Mouse (Mus musculus) hindbrain, embryonic 14.5 days (tissue): ENCODE results near the gene Lhx1. TPM values are rescaled to one million over a fixed set of nuclear protein-coding genes. Genes with fewer than 3 reads are reported as not detected.

Experiments
- ATAC-seq: fragments of 200-750 bp; cut with Nextera tagmentation; 2 replicates; pipeline ENCODE4 v1.8.0; 2017; ENCODE audit warnings: moderate number of reproducible peaks, mild to moderate bottlenecking, moderate TSS enrichment, moderate library complexity; ENCODE audit not compliant: low FRiP score
- DNase-seq: peaks from one replicate; pipeline ENCODE4 v3.0.0-alpha.2; 2015; ENCODE audit warnings: low spot score
- H3K27ac ChIP-seq: fragments of 300-500 bp; sonication (generic); 2 replicates; pipeline ENCODE4 v1.5.1; 2014; ENCODE audit warnings: mild to moderate bottlenecking, moderate library complexity
- H3K27me3 ChIP-seq: fragments of 300-500 bp; sonication (generic); 2 replicates; pipeline ENCODE4 v1.6.1; 2014; ENCODE audit warnings: mild to moderate bottlenecking, low read length, mixed read lengths; ENCODE audit not compliant: control insufficient read depth, insufficient read depth
- H3K36me3 ChIP-seq: fragments of 300-500 bp; sonication (generic); replicated peaks from 2 replicates; pipeline ENCODE4 v1.6.1; 2014; ENCODE audit not compliant: control insufficient read depth, insufficient read depth
- H3K4me1 ChIP-seq: fragments of 300-500 bp; sonication (generic); replicated peaks from 2 replicates; pipeline ENCODE4 v1.6.1; 2014; ENCODE audit warnings: antibody characterized with exemption, low read length, mixed read lengths; ENCODE audit not compliant: control insufficient read depth, insufficient read depth
- H3K4me2 ChIP-seq: fragments of 300-500 bp; sonication (generic); replicated peaks from 2 replicates; pipeline ENCODE4 v1.6.1; 2014; ENCODE audit warnings: mild to moderate bottlenecking, moderate library complexity
- H3K4me3 ChIP-seq: fragments of 300-500 bp; sonication (generic); replicated peaks from 2 replicates; pipeline ENCODE4 v1.5.1; 2014; ENCODE audit warnings: mild to moderate bottlenecking, low read length
- H3K9ac ChIP-seq: fragments of 300-500 bp; sonication (generic); 2 replicates; pipeline ENCODE4 v1.6.1; 2014
- H3K9me3 ChIP-seq: fragments of 300-500 bp; sonication (generic); 2 replicates; pipeline ENCODE4 v1.6.1; 2016; ENCODE audit warnings: low read length; ENCODE audit not compliant: control insufficient read depth
- WGBS: fragments of 180-500 bp; shearing (Covaris S2); extraction: QIAGEN DNeasy Blood & Tissue Kit; methylation state at CpG from one replicate; pipeline ENCODE4 v1.1.7; 2014; 5-methylcytosine and 5-hydroxymethylcytosine counted together
- polyA plus RNA-seq: library from polyadenylated mRNA; unstranded; fragments of >200 nt; fragmentation: Nextera tagmentation; extraction: Ambion mirVana; gene quantifications from 2 replicates; pipeline ENCODE4 v1.2.1, GENCODE M21; 2014

Lhx1 gene
- polyA plus RNA-seq, 1 experiment from 2014 or later = 43.2 TPM

GRCm38 (mm10) chr11:84516501-84517240 is 8.7 kb downstream of the Lhx1 start:
- H3K27ac ChIP-seq = peak overlapping the region; percentile 93
- peak overlapping the region; percentile 79 for H3K9ac ChIP-seq
- DNase-seq (no peak), ATAC-seq (no peak)
- H3K9me3 ChIP-seq = no peaks in the 10 kb centered on the region
- peak overlapping the region; percentile 31 for H3K4me3 ChIP-seq
- 8% methylated on average over 14 of the region's 14 CpGs for WGBS
- H3K36me3 ChIP-seq = peaks cover 20% of the 10 kb centered on the region
- H3K4me2 ChIP-seq = peak overlapping the region; percentile 70
- H3K4me1 ChIP-seq = peaks cover 18% of the 10 kb centered on the region
- peaks cover 70% of the 10 kb centered on the region for H3K27me3 ChIP-seq

GRCm38 (mm10) chr11:84513171-84514116 is 11.9 kb downstream of the Lhx1 start, which contains the start of gene Aatf:
Aatf (minus strand) TSS chr11:84513522.
- Histone ChIP-seq H3K27me3 (peaks cover 39% of the 10 kb centered on the region), H3K4me2 (peak within 1 kb of the TSS; percentile 70), H3K9me3 (no peaks in the 10 kb centered on the region), H3K36me3 (peaks cover 24% of the 10 kb centered on the region), H3K4me3 (peak within 1 kb of the TSS; percentile 69), H3K4me1 (peaks cover 18% of the 10 kb centered on the region), H3K27ac (peak within 1 kb of the TSS; percentile 93), H3K9ac (peak within 1 kb of the TSS; percentile 79)
- peak; percentile 99 for DNase-seq
- under 1% methylated on average over 80 of the region's 80 CpGs for WGBS
- peak; percentile 98 for ATAC-seq

GRCm38 (mm10) chr11:84512031-84512430 is 13.3 kb downstream of the Lhx1 start:
- Histone ChIP-seq H3K4me3 (peak overlapping the region; percentile 69; the same call in 1 of the 2 replicates), H3K27ac (no peak overlapping the region), H3K27me3 (peaks cover 28% of the 10 kb centered on the region), H3K4me1 (peaks cover 18% of the 10 kb centered on the region), H3K4me2 (peak overlapping the region; percentile 70), H3K36me3 (peaks cover 27% of the 10 kb centered on the region), H3K9me3 (no peaks in the 10 kb centered on the region), H3K9ac (no peak overlapping the region)
- no peak for ATAC-seq
- no peak for DNase-seq
- 74% methylated on average over 1 of the region's 1 CpGs for WGBS

- peaks cover 54% of the 10 kb centered on the region for H3K36me3 ChIP-seq
- no peak overlapping the region for H3K9ac ChIP-seq
- H3K4me2 ChIP-seq = no peak overlapping the region
- H3K27ac ChIP-seq = no peak overlapping the region
- ATAC-seq (no peak), DNase-seq (no peak)
- H3K4me3 ChIP-seq = no peak overlapping the region
- no peaks in the 10 kb centered on the region for H3K27me3 ChIP-seq
- H3K4me1 ChIP-seq = no peaks in the 10 kb centered on the region
- no peaks in the 10 kb centered on the region; the same call in 1 of the 2 replicates for H3K9me3 ChIP-seq
- 93% methylated on average over 1 of the region's 1 CpGs for WGBS
These were observed 21.0 kb downstream of the Lhx1 start for GRCm38 (mm10) chr11:84504296-84504695.

DNA sequence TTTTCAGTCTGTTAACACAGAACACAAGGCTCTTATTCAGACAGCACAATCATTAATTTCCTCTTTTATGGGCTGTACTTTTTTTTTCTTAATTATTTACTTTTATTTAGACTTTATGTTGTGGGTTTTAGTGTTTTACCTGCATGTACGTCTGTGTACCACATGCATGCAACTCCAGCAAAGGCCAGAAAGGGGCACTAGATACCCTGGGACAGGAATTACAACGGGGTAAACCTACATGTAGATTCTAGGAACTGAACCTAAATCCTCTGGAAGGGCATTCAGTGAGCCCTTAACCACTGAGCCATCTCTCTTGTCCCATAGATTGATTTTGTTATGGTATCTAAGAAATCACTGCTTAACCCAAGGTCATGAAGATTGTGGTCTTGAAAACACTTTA is 27.4 kb downstream of the Lhx1 start:
- no peak overlapping the region for H3K27ac ChIP-seq
- H3K4me3 ChIP-seq = no peak overlapping the region
- peaks cover 12% of the 10 kb centered on the region for H3K4me1 ChIP-seq
- peaks cover 29% of the 10 kb centered on the region for H3K36me3 ChIP-seq
- H3K9ac ChIP-seq = no peak overlapping the region
- no peaks in the 10 kb centered on the region for H3K27me3 ChIP-seq
- ATAC-seq (no peak), DNase-seq (peak; percentile 31)
- H3K9me3 ChIP-seq = no peaks in the 10 kb centered on the region
- WGBS = 72% methylated on average over 2 of the region's 2 CpGs
- no peak overlapping the region for H3K4me2 ChIP-seq

GRCm38 (mm10) chr11:84496901-84497300 is 28.4 kb downstream of the Lhx1 start:
- Histone ChIP-seq H3K4me2 (no peak overlapping the region), H3K9ac (peak overlapping the region; percentile 12; the same call in 1 of the 2 replicates), H3K27ac (peak overlapping the region; percentile 58), H3K9me3 (no peaks in the 10 kb centered on the region), H3K27me3 (no peaks in the 10 kb centered on the region), H3K4me3 (no peak overlapping the region), H3K4me1 (peaks cover 12% of the 10 kb centered on the region), H3K36me3 (peaks cover 26% of the 10 kb centered on the region)
- ATAC-seq (no peak), DNase-seq (no peak)

DNA sequence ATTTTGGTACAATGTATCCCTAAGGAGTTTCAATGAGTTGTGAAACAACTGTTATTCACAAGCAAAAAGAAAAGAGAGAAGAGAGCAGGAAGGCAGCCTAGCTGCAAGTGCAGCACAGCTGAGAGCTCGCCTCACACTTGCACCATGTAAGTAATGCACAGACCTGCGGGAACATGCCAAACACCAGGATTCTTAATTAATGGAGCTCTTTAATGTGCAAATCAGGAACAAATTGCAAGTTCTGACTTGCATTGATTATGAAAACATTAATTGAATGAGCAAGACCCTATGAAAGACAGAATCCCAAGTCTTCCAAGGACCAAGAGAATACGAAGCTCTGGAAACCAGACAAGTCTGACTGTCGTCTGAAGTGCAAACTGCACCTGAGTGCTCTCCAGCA is 29.6 kb downstream of the Lhx1 start:
- H3K27ac ChIP-seq = peak overlapping the region; percentile 60
- 34% methylated on average over 4 of the region's 4 CpGs for WGBS
- H3K4me3 ChIP-seq = no peak overlapping the region
- no peak for ATAC-seq
- H3K4me1 ChIP-seq = peaks cover 12% of the 10 kb centered on the region
- peak; percentile 35 for DNase-seq
- peaks cover 31% of the 10 kb centered on the region for H3K36me3 ChIP-seq
- H3K27me3 ChIP-seq = no peaks in the 10 kb centered on the region
- H3K9ac ChIP-seq = peak overlapping the region; percentile 21; the same call in 1 of the 2 replicates
- no peaks in the 10 kb centered on the region for H3K9me3 ChIP-seq
- no peak overlapping the region for H3K4me2 ChIP-seq

GRCm38 (mm10) chr11:84481661-84482060 is 43.7 kb downstream of the Lhx1 start:
- no peaks in the 10 kb centered on the region for H3K9me3 ChIP-seq
- H3K36me3 ChIP-seq = no peaks in the 10 kb centered on the region
- no peaks in the 10 kb centered on the region for H3K27me3 ChIP-seq
- peak; percentile 53 for DNase-seq
- peak overlapping the region; percentile 78 for H3K27ac ChIP-seq
- no peak overlapping the region for H3K9ac ChIP-seq
- peaks cover 19% of the 10 kb centered on the region for H3K4me1 ChIP-seq
- 20% methylated on average over 7 of the region's 7 CpGs for WGBS
- no peak for ATAC-seq
- H3K4me2 ChIP-seq = no peak overlapping the region
- H3K4me3 ChIP-seq = no peak overlapping the region

DNA sequence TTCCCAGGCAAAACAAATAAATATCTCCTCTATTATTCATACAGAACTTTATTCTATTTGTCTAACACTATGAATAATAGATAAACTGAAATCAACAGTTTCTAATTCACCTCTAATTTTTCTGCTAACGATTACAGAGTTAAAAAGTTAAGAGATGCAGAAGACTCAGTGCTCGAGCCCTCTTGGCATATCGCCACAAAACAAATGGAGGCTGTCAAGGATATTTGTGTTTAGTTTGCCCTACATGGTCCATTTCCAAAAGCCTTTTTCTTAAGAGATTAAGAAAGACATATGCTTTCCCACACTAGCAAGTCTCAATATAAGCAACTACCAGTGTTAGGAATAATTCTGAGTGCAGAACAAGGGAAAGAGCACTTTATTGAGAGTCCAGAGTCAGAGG is 44.9 kb downstream of the Lhx1 start:
- WGBS = 51% methylated on average over 3 of the region's 3 CpGs
- H3K4me3 ChIP-seq = no peak overlapping the region
- DNase-seq = peak; percentile 43
- no peaks in the 10 kb centered on the region for H3K9me3 ChIP-seq
- peak overlapping the region; percentile 2; the same call in 1 of the 2 replicates for H3K27ac ChIP-seq
- no peak overlapping the region for H3K4me2 ChIP-seq
- peaks cover 19% of the 10 kb centered on the region for H3K4me1 ChIP-seq
- ATAC-seq = no peak
- H3K36me3 ChIP-seq = no peaks in the 10 kb centered on the region
- no peak overlapping the region for H3K9ac ChIP-seq
- no peaks in the 10 kb centered on the region for H3K27me3 ChIP-seq
